Mouse (Mus musculus) urinary bladder, adult 18-20 months (tissue): ENCODE measurements around the gene Zfp853.

Source experiments
- DNase-seq, 2 experiments: peaks; one replicate each; pipeline ENCODE4 v3.0.0; 2022; ENCODE audit warnings: low spot score in 2 of 2, mixed read lengths in 2 of 2

Gene Zfp853

DNA sequence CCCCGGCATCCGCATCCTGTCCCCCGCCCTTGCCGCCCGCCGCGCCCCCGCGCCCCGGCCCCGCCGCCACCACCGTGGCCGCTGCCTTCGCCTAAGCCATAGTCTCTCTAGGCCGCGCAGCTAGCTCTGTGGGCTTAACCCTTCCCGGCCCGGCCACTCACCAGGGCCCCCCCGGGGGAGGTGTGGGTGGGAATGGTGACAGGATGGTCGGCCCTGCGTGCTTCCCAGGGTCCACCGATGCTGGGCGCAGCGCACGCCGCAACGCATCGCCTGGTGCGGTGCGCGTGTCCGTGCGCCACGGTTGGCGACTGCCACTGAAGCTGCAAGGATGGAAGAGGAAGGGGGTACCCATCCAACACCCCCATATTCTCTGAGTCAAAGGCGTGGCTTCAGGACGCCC, at the start of gene Zfp853:
TSS of gene Zfp853 (minus strand) at position 220 of the 400 bp plus-strand sequence.
- no peak for DNase-seq

DNA sequence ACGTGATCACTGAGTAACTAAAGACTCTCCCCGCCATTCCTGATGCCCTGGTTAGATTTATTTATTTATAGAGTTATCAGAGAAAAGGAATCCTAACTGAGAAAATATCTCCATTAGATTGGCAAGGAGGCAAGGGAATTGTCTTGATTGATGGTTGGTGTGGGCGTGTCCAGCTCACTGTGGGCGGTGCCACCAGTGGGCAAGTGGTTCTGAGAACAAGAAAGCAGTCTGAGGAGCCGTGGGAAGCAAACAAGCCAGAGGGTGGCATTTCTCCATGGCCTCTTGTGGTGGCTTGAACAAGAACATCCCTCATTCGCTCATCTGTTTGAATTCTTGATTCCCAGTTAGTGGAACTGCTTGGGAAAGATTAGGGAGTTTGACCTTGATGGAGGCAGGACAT, 46.2 kb upstream of the Zfp853 start:
- no peak for DNase-seq

DNA sequence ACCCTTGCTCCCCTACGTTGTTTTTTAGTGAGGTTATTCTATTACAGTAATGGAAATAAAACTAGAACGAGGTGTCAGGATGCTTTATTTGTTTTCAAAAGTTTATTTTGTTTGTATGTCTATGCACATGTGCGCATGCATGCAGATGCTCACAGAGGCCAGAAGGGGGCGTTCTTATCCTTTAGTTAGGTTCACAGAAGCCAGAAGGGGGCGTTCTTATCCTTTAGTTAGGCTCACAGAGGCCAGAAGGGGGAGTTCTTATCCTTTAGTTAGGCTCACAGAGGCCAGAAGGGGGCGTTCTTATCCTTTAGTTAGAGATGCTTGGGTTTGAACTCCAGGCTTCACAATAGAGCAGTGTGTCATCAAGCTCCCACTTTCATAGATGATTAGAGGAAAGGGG, 43.1 kb upstream of the Zfp853 start:
- DNase-seq: no peak

DNA sequence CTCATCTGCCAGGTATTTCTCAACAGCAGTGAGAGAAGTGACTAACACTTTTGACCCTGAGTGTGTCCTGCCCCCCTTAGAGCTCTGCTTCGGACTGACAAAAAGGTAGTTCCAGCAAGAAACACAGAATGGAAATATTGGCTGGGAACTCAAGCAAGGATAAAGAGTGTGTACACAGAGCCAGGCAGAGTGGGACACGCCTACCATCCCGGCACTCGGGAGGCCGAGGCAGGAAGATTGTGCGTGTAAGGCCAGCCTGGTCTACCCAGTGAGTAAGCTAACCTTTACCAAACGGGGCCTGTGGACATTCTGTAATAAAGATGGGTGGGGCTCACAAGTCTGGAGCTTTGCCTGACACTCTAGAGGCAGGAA, 41.7 kb upstream of the Zfp853 start:
- no peak for DNase-seq

DNA sequence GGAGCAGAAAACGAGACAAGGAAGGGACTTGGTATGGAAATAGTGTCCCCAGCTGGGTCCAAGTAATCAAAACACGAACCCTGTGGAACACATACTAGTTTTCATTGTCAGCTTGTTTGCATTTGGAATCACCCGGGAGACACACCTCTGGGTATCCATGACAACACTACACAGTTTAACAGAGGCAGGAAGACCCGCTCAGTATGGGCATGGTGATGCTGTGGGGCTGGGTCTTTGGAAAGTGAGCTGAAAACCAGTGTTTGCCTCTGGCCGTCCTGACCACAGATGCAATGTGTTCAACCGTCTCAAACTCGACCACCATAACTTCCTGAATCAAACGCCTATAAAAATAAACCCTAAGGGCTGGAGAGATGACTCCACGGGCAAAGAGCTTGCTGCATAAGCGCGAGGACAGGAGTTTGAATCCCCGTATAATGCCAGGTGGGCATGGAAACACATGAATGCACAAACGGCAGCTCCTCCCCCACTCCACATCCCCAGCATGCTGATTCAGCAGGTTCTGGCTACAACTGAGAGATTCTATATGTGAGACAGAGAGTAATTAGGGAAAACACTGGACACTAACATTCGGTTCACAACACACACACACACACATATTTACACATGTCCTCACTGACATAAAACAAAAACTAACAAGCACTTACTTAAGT, 41.1 kb upstream of the Zfp853 start:
- DNase-seq: no peak

DNA sequence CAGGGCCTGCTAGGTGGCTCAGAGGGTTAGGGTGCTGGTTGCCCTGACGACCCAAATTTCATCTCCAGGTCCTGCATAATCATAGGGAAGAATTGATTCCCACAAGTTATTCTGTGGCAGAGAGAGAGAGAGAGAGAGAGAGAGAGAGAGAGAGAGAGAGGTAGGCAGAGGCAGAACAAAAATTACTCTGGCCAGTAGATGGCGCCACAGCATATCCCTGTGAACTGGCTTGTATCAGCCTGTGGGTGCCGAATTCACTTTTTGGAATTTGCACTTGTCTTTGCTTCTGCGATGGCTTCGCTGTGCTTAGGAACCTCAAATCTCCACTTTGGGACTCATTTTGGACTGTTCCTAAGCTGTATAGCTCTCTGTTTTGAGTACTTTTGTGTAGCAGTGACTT, 40.4 kb upstream of the Zfp853 start:
- DNase-seq: peak; percentile 35 to 55

DNA sequence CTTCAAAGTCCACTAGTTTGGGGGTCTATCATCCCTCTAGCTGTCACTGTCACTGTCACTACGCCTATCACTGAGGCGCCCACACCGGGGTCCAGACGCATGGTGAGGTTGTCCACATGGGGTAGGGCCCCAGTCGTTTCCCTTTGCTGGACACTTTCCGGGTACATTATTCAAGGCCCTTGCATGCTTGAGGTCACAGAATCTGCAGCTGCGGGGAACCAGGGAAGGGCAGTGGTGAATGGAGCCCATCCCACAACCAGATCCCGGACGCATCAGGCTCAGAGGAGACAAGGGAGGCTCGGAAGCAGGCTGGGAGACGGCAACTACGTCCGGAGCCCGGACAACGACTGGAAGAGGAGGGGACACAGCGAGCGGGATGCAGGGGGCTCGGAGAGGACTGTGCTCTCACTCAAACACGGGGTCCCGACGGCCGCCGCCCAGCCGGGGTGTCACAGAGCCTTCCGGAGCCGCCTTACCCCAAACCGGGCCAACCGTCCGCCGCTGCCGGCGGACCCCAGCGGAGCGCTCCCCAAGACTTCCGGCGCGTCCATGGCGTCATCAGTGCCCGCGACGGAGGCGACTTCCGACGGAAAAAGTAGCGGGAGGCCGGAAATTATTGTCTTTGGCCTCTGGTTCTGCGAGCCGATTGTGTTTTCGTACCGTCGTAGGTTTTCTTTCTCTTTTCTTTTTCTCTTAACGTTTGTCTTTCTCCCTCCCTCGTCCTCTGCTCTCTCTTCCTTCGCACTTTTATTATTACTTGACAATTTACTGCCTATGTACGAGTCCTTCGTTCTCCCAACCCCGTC, 35.5 kb upstream of the Zfp853 start, which contains the start of gene Zdhhc4:
TSS of gene Zdhhc4 (minus strand) at position 567 of the 806 bp plus-strand sequence.
- peak; percentile 80 to 91 for DNase-seq

DNA sequence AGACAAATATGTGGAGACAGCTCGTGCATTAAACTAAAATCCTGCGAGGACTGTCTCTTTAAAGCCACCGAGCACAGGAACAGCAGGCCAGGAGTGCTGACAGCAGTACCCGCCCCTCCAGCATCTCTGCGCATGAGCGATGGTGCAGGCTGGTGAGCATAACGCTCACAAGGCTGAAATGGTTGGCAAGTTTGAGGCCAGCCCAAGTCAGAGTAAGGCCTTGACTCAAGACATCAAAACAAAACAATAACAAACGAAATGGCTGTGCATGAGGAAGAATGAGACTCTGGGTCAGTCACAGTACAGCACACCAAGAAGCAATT, 23.8 kb upstream of the Zfp853 start:
- no peak for DNase-seq

DNA sequence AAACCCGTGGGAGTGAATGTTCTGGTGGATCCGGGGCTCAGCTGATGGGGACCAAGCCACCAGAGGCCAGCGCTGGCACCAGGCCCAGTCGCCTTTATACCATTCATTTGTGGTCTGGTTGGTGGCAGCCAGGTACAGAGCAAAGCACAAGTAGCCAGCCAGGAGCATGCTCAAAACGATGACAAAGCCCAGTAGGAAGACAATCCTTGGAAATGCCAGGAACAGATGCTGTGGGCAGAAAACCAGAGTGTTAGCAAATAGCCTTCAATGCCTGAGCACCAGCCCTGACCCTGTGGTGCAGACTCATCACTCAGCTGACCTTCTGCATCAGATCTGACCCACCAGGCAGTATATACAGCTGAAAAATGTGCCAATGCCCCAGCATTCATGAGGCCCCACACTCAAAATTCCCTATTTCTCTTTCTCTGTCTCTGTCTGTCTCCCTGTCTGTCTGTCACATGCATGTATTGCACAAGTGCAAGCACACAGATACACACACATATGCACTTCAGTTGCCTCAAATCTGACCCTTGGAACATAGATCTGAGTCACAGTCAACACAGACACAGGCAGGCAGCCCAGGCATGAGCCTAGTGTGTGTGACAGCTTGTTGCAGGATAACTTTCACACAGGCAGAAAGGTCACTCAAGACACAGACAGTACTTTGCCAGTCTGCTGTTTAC, 23.3 kb upstream of the Zfp853 start:
- DNase-seq: no peak

DNA sequence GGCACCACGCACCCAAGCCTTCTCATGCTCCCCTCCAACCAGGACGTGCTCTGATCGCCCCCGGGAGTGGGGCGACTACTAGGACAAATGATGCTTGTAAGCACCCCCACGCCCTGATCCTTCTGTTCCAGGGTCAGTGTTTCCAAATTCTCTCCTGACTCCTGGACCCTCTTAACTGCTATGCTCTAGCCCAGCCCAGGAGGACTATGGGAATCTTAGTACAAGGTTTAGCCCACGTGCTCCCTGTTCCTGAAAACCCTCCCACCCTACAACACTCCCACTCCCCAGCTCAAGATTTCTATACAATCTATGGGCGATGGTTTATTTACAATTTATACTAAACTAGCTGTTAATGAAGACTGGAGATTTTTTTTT, 22.1 kb upstream of the Zfp853 start:
- no peak for DNase-seq

DNA sequence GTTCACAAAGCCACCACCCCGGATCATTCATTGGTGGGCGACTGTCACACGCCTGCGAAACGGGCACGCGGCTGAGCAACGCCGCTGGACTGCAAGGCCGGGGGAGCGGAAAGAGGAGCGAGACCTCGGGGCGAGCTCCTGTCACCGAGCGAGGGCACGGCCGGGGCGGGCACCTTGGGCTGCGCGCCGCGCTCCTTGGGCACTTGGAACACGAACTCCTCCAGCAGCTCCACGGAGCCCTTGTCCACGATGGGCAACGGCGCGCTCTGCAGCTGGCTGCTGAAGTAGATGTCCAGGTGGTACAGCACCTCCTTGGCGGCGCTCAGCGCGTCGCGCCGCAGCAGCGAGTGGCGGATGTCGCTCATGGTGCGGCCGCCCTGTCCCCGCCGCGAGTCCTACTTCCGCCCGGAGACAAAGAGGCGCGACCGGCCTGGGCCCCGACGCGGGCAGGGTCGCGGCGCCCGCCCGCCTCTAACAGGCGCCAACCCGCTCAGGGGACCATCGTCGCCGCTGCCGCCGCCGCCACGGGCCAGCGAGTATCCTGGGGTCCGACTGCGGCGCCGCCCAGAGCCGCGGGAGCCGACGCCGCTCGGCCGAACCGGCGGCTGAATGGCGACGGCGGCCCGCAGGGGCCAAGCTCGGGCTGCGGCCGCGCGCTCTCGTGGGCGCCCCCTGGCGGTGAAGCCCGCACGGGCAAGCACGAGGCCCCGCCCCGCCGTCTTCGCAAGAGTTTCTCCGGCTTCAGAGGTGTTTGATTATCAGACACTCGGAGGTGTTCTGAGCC, 21.5 kb upstream of the Zfp853 start, which contains the start of gene E130309D02Rik:
TSS of gene E130309D02Rik (minus strand) at position 631 of the 784 bp plus-strand sequence.
- DNase-seq: peak; percentile 66 to 87

DNA sequence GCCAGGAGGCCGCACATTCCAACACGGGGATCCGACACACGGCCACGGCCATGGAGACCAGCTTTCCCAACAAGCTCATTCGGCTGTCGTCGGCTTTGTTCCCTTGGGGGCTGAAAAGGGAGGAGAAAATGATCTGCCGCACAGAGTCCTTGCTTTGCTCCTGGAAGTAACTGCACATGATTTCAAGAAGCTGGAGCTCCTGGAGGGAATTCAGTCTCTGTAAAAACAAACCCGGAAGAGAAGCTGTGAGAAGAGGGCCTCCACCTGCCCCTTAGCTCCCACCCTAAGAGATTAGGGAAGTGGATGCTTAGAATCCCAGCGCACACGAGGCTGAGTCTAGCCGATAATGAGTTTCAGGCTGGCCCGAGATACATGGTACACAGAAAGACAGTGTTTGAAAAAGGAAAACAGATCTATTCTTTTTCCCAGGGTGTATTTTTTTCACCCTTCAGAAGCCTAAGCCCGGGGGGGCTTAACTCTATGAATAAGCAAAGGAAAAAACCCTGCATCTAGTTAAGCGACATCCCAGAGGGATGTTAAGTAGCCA, 20.8 kb upstream of the Zfp853 start:
- no peak for DNase-seq

DNA sequence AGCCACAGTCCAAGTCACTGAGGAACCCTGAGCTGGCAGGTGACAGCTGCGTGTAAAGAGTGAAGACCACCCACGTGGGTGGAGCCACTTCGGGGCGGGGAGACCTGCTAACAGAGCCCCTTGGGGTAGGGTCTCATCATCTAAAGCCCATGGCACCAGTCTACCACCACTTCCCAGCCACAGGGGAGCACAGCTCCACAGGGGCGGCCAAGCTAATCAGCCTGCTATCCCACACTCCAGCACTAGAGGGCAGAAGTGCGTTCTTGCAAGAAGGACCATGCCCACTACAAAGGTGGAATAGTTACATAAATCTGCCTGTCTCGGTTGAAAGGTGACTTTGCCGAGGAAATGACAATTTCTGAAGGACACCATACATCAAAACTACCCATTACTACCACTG, 18.5 kb upstream of the Zfp853 start:
- DNase-seq: peak in 1 of 2 experiments; percentile 47

DNA sequence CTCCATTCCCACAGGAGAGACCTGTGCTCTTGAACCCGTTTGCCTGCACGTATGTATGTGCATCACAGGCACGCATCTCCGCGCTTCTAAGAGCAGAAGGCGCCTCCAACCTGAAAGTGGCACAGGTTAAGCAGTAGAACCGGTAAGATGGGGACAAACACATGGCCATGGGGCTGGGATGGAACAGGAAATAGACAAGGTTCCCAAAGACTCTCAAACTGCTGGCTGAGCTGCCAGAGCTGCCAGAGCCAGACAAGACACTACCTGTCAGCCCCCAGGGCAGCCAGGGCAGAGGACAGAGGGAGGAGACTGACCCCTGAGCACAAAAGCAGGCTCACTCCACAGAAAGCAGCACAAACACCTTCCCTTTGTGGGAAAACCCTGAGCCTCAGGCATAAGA, 16.5 kb upstream of the Zfp853 start:
- DNase-seq: no peak

DNA sequence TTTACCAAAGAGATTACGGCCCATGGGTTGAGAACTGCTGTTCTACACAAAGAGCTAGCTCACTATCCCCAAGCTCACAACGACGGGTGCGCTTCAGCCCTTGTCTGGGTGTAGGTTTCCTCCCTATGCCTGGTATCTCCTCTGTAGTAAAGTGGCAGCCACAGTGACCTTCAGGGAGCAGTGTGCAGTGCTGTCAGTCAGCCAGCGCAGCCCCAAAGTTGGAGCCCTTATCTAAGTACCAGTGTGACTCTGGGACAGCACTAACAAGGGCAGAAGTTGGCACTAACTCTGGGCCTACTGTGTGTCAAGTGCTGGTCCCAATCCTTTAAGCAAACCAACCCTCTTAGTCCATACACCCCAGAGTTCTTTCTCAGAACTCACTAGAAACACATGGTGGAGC, 15.4 kb upstream of the Zfp853 start:
- no peak for DNase-seq

DNA sequence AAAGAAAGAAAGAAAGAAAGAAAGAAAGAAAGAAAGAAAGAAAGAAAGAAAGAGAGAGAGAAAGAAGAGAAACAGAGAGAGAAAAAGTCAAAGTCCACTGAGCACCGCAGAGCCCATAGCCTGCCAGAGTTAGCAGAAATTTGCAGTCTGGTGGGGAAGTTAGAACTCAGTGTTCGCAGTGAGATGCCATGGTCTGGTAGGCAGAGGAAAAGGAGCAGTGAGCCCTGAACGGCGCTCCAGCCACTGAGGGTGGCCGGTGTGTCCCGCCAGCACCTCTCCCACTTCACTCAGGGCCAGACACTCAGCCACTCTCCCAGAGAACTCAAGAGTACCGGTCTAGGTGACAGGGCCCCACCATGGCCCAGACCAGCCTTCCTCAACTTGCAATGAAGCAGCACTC, 10.8 kb upstream of the Zfp853 start:
- no peak for DNase-seq

DNA sequence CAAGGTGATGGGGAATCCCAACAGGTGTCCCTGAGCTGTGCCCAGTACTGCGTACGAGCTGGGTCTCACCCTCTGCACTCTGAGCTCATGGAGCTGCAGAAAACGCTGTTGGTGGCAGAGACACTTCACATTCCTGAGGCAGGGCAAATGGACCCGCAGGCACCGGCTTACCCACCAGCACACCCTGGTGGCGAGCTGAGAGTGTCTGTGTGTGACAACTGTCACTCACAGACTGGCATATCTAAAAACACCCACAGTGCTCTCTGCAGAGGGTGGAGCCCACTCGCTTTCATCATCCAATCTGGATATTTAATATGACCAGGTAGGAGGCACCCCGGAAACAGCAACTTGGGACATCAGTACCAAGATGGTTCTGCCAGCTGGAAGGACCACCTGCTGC, 7.9 kb upstream of the Zfp853 start:
- no peak for DNase-seq

DNA sequence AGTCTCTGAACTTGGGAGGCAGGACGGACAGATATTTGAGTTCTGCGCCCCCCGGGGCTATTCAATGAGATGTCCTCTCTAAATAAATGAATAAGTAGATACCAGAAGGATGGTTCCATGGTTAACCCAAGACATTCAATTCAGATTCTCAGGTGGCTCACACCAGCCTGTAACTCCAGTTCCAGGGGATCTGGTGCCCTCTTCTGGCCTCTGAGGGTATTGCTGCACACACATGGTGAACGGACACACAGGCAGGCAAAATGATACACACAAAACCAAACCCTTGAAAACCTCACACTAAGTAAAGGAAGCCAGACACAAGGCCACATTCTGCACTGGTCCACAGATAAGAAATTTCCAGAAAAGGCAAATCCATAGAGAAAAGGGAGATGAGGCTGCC, 6.3 kb upstream of the Zfp853 start:
- DNase-seq: no peak

DNA sequence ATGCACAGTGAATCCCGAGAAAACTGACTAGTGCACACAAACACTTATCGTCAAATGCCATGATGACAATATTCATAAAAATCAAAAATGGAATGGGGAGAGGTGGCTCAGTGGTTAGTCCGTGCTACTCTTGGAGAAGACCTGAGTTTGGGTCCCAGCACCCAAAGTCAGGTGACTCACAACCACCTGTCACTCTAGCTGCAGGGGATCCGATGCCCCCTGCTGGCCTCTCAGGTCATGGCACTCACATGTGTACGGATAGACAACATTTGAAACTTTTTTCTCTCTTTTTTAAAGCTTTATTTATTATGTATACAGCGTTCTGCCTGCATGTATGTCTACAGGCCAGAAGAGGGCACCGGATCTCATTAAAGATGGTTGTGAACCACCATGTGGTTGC, 5.0 kb upstream of the Zfp853 start:
- no peak for DNase-seq

DNA sequence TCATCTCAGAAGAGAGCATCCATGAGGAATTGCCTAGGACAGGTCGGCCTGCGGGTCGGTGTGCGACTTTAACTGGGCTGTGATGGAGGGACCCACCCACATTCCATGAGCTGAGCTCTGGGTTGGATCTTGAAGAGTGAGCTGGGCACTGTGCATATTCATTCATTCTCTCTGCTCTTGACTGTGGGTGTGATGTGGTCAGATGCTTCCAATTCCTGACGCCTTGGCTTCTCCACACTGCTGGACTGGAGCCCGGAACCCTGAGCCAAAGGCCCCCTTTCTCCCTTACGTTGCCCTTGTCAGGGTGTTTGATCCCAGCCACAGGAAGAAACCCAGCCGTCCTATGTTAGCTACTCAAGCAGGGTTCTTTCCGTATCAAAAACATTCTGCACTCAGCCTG, 4.6 kb upstream of the Zfp853 start:
- DNase-seq: no peak

DNA sequence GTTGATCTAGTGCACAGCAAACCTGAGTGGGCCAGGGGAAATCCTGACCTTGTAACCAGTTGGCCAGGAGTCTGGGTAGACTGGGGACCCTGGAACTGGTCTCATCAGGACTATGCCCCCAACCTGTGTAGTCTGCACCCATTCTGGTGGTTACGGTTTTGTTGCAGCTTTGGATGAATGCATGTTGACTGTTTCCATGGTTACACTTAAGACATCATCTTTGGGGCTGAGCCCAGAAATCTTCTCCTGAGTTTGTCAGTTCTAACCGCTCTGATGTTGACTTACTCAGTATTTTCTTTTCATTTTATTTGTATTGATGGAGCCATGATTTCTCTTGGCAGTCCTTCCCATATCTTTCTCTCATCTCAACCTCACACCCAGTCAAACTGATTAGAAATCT, 1.9 kb upstream of the Zfp853 start:
- no peak for DNase-seq

DNA sequence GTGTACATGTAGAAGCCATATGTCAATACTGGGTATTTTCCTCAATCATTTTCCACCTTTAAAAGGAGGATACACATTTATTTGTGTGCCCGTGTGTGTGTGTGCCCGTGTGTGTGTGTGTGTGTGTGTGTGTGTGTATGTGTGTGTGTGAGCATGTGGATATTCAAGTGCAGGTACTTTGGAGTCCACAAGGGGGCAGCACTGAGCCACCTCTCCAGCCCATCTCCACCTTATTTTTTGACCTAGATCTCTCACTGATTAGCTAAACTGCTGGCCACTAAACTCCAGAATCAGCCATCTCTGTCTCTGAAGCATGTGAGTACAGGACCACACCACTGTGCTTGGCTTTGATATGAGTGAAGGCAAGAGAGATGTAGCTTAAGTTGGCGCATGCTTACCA, 1.4 kb upstream of the Zfp853 start:
- DNase-seq: no peak
